Mouse (Mus musculus) limb, embryonic 14.5 days (tissue): Measurements from ENCODE around the gene Smyd3. TPM values are rescaled to one million over a fixed set of nuclear protein-coding genes. Genes with fewer than 3 reads are reported as not detected.

Experiments used
- ATAC-seq: fragments of 200-750 bp; cut with Nextera tagmentation; 2 replicates; pipeline ENCODE4 v1.8.0; 2017; ENCODE audit warnings: low read depth, moderate number of reproducible peaks, moderate TSS enrichment; ENCODE audit not compliant: low FRiP score
- DNase-seq: peaks from one replicate; pipeline ENCODE4 v3.0.0-alpha.2; 2015; ENCODE audit warnings: low spot score
- H3K27ac ChIP-seq: fragments of 300-500 bp; sonication (generic); replicated peaks from 2 replicates; pipeline ENCODE4 v1.5.1; 2014; ENCODE audit warnings: low read depth, mild to moderate bottlenecking, low read length, moderate library complexity, mixed read lengths
- H3K27me3 ChIP-seq: fragments of 300-500 bp; sonication (generic); 2 replicates; pipeline ENCODE4 v1.6.1; 2014; ENCODE audit warnings: low read length, mixed read lengths; ENCODE audit not compliant: control insufficient read depth, insufficient read depth
- H3K36me3 ChIP-seq: fragments of 300-500 bp; sonication (generic); 2 replicates; pipeline ENCODE4 v1.6.1; 2014; ENCODE audit warnings: mild to moderate bottlenecking, low read length, moderate library complexity, mixed read lengths; ENCODE audit not compliant: control insufficient read depth, insufficient read depth
- H3K4me1 ChIP-seq: fragments of 300-500 bp; sonication (generic); 2 replicates; pipeline ENCODE4 v1.6.1; 2014; ENCODE audit warnings: antibody characterized with exemption, low read length, mixed read lengths; ENCODE audit not compliant: control insufficient read depth, insufficient read depth
- H3K4me2 ChIP-seq: fragments of 300-500 bp; sonication (generic); replicated peaks from 2 replicates; pipeline ENCODE4 v1.6.1; 2014; ENCODE audit warnings: low read depth, mild to moderate bottlenecking, low read length, moderate library complexity; ENCODE audit not compliant: severe bottlenecking
- H3K4me3 ChIP-seq: fragments of 300-500 bp; sonication (generic); replicated peaks from 2 replicates; pipeline ENCODE4 v1.5.1; 2014; ENCODE audit warnings: low read length
- H3K9ac ChIP-seq: fragments of 300-500 bp; sonication (generic); 2 replicates; pipeline ENCODE4 v1.6.1; 2014; ENCODE audit warnings: mild to moderate bottlenecking, low read depth, low read length, moderate library complexity; ENCODE audit not compliant: severe bottlenecking
- H3K9me3 ChIP-seq: fragments of 300-500 bp; sonication (generic); 2 replicates; pipeline ENCODE4 v1.6.1; 2016; ENCODE audit warnings: low read length; ENCODE audit not compliant: control insufficient read depth
- POLR2A ChIP-seq: fragments of 200-500 bp; IDR thresholded peaks from 2 replicates; pipeline ENCODE4 v1.8.0; 2012; ENCODE audit warnings: inconsistent platforms, mild to moderate bottlenecking, moderate library complexity, borderline replicate concordance; ENCODE audit not compliant: insufficient read depth, insufficient read length; ENCODE audit errors: extremely low read depth
- WGBS: fragments of 180-500 bp; shearing (Covaris S2); extraction: QIAGEN DNeasy Blood & Tissue Kit; methylation state at CpG from one replicate; pipeline ENCODE4 v1.1.7; 2014; 5-methylcytosine and 5-hydroxymethylcytosine counted together
- polyA plus RNA-seq, 2 experiments: library from polyadenylated mRNA; depleted of rRNA in 1 of 2; stranded (reverse) in 1 of 2; unstranded in 1 of 2; fragments of >200 nt; fragmentation: Nextera tagmentation in 1 of 2; extraction: Ambion mirVana in 1 of 2; gene quantifications; 2 replicates each; pipeline versions ENCODE4 v1.2.1 to v1.2.3; 2012 to 2014

Smyd3 gene
- polyA plus RNA-seq, 2 experiments = 9.8 to 21.5 TPM

DNA sequence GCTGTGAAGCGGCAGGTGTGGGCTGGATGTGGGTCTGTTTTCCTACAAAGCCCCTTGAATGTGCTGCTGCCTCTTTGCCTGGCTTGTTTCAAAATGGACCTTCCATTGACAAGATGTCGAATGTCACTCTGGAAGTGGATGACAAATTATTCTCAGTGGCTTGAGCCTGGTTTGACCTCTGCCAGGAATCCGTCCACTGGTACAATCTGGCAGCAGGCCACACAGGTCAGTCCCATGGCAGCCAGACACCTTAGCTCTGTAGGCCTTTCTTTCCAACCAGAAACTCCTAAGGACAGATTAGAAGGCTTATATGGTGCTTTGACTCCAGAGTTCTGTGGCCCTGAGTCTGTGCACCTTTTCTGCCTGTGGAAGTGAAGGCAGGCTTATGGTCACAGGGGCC, 507.9 kb downstream of the Smyd3 start:
- no peak overlapping the region for H3K9ac ChIP-seq

DNA sequence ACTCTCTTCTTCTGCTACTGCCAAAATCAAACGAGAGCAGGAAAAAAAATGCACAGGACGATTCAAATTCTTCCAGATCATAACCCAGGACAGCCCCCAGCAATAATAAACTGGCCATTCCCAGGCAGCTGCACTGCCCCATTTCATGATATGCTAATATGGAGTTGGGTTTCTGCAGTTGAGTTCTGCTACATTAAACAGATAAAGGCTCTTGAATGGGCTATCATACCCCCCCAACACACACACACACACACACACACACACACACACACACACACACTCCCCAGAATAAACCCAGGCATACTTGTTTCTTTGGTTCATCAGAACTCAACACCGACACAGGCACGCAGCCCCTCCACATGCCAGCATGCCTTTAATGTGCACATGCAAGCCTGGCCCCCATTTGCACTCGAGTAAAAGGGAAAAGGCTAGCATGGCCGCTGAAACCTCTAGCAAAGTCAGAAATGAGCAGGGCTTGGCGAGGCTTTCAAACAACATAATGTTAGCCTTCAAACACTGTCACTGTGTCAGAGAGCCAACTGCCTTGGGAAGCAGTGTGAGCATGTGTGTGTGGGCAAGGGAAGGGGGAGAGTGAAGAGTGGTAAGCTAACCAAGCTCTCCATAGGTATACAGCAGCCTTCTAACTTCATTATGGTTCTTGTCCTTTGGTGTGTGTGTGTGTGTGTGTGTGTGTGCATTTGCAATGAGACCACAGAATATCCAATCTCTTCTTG, 513.5 kb downstream of the Smyd3 start:
- H3K27ac ChIP-seq = no peak overlapping the region
- 53% methylated on average over 7 of the region's 7 CpGs for WGBS
- no peak overlapping the region for H3K9ac ChIP-seq
- H3K4me2 ChIP-seq = no peak overlapping the region
- H3K4me1 ChIP-seq = 0 out of 2 replicates have a peak, but pooled peaks cover 5% of the 10 kb centered on the region
- DNase-seq (no peak), ATAC-seq (no peak)
- H3K9me3 ChIP-seq = no peaks in the 10 kb centered on the region
- TF ChIP-seq POLR2A = no peak
- no peaks in the 10 kb centered on the region for H3K27me3 ChIP-seq
- H3K36me3 ChIP-seq = no peaks in the 10 kb centered on the region
- H3K4me3 ChIP-seq = no peak overlapping the region

More for the DNA sequence above, 507.9 kb downstream of the Smyd3 start:
- ATAC-seq = no peak
- 91% methylated on average over 3 of the region's 3 CpGs for WGBS
- TF ChIP-seq POLR2A = no peak
- Histone ChIP-seq H3K27me3 (no peaks in the 10 kb centered on the region), H3K36me3 (no peaks in the 10 kb centered on the region), H3K27ac (no peak overlapping the region), H3K4me2 (no peak overlapping the region), H3K4me3 (no peak overlapping the region), H3K4me1 (peaks cover 9% of the 10 kb centered on the region; the same call in 1 of the 2 replicates), H3K9me3 (no peaks in the 10 kb centered on the region)
- no peak for DNase-seq

DNA sequence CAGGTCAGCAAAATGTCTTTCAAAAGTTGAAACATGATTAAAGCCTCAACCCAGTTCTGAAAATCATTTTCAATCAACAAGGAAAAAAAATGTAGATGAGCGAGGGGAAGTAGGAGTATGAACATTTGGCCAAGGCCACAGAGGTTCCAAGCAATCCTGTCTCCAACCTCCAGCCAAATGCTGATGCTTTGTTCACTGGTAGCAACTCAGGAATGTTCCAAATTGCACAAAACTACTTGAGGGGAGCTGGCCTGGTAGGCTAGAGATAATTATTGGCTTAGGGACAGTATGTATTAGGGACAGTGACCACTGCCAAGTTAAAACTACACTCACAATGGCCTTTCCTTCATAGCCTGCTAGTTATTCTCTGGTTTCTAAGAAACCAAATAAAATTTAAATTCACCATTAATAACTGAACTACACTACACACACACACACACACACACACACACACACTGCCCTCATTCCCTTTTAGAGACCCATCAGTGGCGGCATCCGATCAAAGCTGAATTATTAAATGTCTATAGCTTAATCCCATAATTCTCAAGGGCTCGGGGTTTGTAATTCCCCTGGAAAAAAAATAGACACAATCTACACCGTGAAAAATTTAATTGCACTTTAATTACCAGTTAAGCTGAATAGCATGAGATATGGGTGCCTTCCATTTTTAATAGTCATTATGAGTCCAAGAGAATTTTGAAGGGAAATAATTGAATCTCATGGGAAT, 514.3 kb downstream of the Smyd3 start:
- 0 out of 2 replicates have a peak, but pooled peaks cover 5% of the 10 kb centered on the region for H3K4me1 ChIP-seq
- ATAC-seq (no peak), DNase-seq (no peak)
- H3K27me3 ChIP-seq = no peaks in the 10 kb centered on the region
- H3K4me2 ChIP-seq = no peak overlapping the region
- 77% methylated on average over 5 of the region's 5 CpGs for WGBS
- no peak overlapping the region for H3K27ac ChIP-seq
- H3K4me3 ChIP-seq = no peak overlapping the region
- H3K9ac ChIP-seq = no peak overlapping the region
- no peaks in the 10 kb centered on the region for H3K36me3 ChIP-seq
- no peak for TF ChIP-seq POLR2A
- H3K9me3 ChIP-seq = no peaks in the 10 kb centered on the region

DNA sequence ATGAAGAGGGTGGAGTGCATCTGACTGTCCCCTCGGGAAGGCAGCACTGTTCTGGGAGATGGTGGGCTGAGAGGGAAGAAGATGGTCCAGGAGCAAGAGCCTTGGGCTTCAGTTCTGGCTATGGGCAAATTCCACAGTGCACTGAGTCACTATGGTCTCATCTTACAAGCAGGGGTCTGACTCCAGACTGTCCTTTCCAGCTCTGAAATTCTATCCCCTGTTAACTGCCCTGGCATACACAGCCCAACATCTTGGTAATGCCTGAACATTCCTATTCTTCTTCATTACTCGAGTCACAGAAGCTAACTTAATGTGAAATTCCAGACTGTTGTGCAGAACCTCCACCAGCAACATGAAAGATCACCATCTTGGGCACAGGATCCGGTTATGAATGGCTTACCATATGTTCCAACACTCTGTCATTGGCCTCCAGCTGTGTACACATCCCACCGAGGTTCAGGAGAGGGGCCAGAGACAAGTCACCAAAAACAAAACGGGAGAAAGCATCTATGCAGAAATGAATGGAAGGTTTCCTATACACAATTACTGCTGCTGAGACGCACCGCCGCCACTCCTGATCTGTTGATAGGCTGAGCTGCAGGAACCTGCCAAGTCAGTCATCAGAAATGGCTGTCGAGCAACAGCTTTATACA, 517.8 kb downstream of the Smyd3 start:
- 55% methylated on average over 9 of the region's 9 CpGs for whole genome bisulfite sequencing

DNA sequence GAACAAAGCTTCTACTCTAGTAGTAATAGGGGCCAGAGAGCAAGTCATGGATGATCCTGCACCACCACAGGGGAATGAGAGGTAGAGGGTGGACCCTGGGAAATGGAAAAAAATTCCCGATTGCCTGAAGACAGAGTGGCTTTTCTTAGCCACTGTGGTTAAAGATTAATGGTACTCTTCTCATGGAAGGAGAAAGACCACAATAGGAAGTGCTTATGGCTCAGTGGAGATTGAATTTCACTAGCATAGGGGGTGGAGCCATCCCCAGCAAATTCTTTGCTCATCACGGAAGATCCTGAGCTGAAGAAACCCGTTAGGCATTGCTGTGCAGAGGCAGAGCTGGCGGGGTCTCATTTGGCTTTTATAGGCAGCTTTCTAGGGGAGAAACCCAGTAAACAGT, 520.0 kb downstream of the Smyd3 start:
- ATAC-seq (no peak), DNase-seq (peak; percentile 28)
- H3K27ac ChIP-seq = no peak overlapping the region

More for the DNA sequence above, 517.8 kb downstream of the Smyd3 start:
- H3K9ac ChIP-seq = no peak overlapping the region
- ATAC-seq (peak; percentile 51), DNase-seq (no peak)
- TF ChIP-seq POLR2A = no peak
- H3K27ac ChIP-seq = no peak overlapping the region
- no peaks in the 10 kb centered on the region for H3K36me3 ChIP-seq
- H3K4me3 ChIP-seq = no peak overlapping the region
- H3K4me2 ChIP-seq = no peak overlapping the region
- no peaks in the 10 kb centered on the region for H3K9me3 ChIP-seq
- peaks cover 15% of the 10 kb centered on the region; the same call in 1 of the 2 replicates for H3K4me1 ChIP-seq
- H3K27me3 ChIP-seq = no peaks in the 10 kb centered on the region

More for the DNA sequence above, 520.0 kb downstream of the Smyd3 start:
- no peak overlapping the region for H3K9ac ChIP-seq
- no peak overlapping the region for H3K4me3 ChIP-seq
- no peaks in the 10 kb centered on the region for H3K36me3 ChIP-seq
- H3K4me1 ChIP-seq = peaks cover 15% of the 10 kb centered on the region; the same call in 1 of the 2 replicates
- H3K27me3 ChIP-seq = no peaks in the 10 kb centered on the region
- no peak for TF ChIP-seq POLR2A
- H3K9me3 ChIP-seq = no peaks in the 10 kb centered on the region
- no peak overlapping the region for H3K4me2 ChIP-seq
- 18% methylated on average over 4 of the region's 4 CpGs for WGBS
